Mouse (Mus musculus) adrenal gland, postnatal 0 days (tissue): ENCODE measurements around the gene 1810010H24Rik. TPM values are rescaled to one million over a fixed set of nuclear protein-coding genes. Genes with fewer than 3 reads are reported as not detected.

ENCODE experiments used
- polyA plus RNA-seq: library from polyadenylated mRNA; unstranded; fragments of >200 nt; fragmentation: Nextera tagmentation; extraction: Ambion mirVana; gene quantifications from 2 replicates; pipeline ENCODE4 v1.2.1, GENCODE M21; 2015

1810010H24Rik gene
- 8.3 and 8.5 TPM in 2 replicates for polyA plus RNA-seq

DNA sequence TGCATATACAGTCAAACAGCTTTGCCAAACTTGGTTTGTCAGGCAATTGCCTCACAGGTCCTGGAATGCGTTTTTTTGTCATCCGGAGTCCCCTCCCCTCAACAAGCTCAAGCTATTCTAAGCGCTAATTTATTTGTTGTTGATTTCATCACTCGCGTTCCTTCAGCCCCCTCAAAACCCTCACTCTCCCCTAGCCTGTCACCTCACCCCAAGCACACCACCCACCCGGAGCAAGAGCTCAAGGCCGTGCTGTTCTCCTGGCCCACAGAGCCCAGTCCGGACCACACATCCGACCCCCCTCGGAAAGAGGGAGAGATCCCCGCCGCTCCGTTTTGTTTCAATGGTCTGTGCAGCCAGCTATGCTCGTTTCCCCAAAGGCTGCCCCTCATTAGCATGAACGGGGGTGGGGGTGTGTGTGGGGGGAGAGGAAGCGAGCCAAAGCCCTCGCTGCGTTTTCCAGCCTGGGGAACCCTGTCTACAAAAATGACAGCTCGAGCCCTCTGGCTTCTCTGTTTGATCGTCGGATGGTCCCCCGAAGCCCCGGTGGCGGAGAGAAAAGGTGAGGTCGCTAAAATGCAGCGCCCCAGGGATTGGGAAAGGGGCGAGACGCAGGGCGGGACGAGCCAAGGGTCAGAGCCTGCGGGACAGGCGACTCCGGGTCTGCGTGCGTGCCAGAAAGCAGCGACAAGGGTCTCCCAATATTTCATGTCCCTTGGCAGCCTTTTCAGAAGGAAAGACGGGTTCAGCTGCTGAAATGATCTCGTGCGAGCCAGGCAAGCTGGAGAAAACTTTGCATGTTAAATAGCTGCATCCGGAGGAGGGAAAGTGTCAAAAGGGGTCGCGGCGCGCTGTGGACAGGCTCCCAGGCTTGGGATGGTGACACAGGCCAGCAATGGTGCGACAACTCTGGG, at the start of gene 1810010H24Rik:
Gene 1810010H24Rik, plus strand, starts transcription at position 271 of the 911 bp plus-strand sequence.

DNA sequence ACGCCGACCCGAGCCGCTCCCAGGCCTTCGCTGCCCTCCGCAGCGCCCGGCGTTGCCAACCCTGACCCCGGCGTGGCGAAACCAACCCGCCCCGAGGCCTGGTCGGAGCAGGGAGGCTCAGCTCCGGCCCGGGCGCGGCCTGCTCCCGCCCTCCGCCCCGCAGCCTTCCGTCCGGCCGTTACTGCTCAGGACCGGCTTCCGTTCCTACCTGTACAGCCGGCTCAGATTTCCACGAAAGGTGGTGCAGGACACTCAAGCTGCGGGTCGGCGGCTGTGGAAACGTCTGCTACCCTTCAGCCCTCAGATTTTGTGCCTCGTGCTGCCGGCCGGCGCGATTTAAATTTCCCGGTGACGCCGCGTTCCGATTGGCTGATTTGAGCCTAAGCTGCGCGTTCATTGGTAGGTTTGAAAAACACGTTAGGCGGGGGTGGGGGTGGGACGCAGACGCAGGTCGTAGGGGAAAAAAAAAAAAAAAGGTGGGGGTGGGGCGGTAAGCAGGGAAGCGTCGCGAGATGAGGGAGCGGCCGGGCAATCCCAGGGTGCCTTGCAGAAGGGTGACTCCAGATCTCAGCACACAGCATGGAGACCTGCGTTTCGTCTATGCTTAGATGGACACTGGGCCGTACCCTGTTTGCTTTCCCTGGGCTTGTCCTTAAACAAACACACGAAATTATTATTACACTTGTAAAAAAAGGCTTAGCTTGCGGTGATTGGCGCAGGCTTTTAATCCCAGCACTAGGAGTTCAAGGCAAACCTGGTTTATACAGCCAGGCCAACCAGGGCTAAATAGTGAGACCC, 26.1 kb upstream of the 1810010H24Rik start, which contains the start of gene Kpna2:
Gene Kpna2, minus strand, starts transcription at position 391 of the 798 bp plus-strand sequence.

Other genes starting within 250 kb of the 1810010H24Rik start
- 14.3 and 14.6 TPM in 2 replicates for gene Polg2, start 246.1 kb upstream of the 1810010H24Rik start, polyA plus RNA-seq
- 169 and 248 TPM in 2 replicates for gene Ddx5, start 236.5 kb upstream of the 1810010H24Rik start, polyA plus RNA-seq
- gene Cep95, start 236.4 kb upstream of the 1810010H24Rik start, polyA plus RNA-seq = 7.0 and 11.5 TPM in 2 replicates
- 9.4 and 10.4 TPM in 2 replicates for gene Smurf2, start 105.0 kb upstream of the 1810010H24Rik start, polyA plus RNA-seq
- gene Kpna2, start 26.1 kb upstream of the 1810010H24Rik start, polyA plus RNA-seq = 81.1 and 87.7 TPM in 2 replicates
- gene Bptf, start 106.4 kb downstream of the 1810010H24Rik start, polyA plus RNA-seq = 15.4 and 17.9 TPM in 2 replicates
- 18.3 and 23.4 TPM in 2 replicates for gene Nol11, start 163.7 kb downstream of the 1810010H24Rik start, polyA plus RNA-seq